Mouse (Mus musculus) kidney, adult 18-20 months (tissue): ENCODE measurements around the gene Pms2.

ENCODE experiments used
- DNase-seq: peaks from one replicate; pipeline ENCODE4 v3.0.0; 2021

The Pms2 gene

GRCm38 (mm10) chr5:143909417-143910400, at the start of gene Pms2, which contains the start of gene Aimp2:
Gene Pms2, plus strand, starts transcription at chr5:143909964.
Gene Aimp2, minus strand, starts transcription at chr5:143909847.
- DNase-seq: peak; percentile 96

GRCm38 (mm10) chr5:143871547-143872169, 38.1 kb upstream of the Pms2 start:
- no peak for DNase-seq

DNA sequence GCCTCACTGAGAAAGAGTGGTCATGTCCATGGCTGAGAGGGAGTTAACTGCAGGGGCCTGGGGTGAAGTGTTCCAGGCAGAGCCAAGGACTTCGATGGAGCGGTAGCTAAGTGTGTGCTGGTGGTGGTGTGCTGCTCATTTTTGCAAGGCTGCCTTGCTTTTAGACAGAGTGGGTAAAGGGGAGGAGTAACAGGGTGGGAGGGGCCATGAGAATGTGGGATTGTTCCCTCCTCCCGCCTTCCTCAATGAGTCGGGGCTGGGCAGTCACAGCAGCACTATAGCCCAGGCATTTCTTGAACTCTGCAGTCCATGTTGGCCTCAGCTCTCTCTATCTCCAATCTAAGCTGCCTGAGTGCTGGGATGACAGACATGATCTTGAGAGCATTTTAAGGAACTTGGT, 35.2 kb upstream of the Pms2 start:
- DNase-seq: no peak

DNA sequence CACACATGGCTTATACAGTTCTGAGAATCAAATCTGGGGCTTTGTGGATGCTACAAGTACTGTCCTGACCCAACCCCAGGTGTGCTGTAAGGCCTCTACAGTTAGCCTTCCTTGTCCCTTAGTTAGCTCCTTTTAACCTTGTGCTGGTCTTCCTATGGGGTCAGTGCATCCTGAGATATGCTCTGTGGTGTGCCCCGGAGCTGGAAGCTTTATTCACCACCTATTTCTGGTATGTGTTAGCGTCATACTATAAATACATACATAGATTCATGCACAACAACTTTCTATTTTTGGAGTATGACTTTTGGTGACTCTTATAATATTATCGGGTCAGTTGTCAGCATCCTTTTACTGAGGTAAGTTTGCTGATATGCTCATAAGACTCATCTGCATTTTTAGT, 24.5 kb upstream of the Pms2 start:
- DNase-seq: no peak

GRCm38 (mm10) chr5:143890741-143891140, 19.0 kb upstream of the Pms2 start:
- DNase-seq: no peak

- DNase-seq: no peak
Measured at GRCm38 (mm10) chr5:143892255-143892886, 17.4 kb upstream of the Pms2 start.

DNA sequence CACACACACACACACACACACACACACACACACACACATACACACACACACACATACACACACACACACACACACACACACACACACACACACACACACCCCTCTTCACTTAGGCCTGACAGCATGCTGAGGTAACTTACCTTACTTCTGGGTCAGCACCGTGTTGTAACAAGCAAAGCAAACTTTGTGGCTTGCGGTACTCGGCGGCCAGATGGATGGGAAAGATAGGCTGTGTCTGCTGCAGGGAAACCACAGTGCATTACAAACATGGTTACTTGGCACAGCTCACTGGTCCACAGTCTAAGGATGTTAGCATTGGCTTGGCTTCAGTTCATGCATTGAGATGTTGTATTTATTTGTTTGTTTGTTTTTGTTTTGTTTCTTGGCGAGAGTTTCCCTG, 16.4 kb upstream of the Pms2 start:
- no peak for DNase-seq

DNA sequence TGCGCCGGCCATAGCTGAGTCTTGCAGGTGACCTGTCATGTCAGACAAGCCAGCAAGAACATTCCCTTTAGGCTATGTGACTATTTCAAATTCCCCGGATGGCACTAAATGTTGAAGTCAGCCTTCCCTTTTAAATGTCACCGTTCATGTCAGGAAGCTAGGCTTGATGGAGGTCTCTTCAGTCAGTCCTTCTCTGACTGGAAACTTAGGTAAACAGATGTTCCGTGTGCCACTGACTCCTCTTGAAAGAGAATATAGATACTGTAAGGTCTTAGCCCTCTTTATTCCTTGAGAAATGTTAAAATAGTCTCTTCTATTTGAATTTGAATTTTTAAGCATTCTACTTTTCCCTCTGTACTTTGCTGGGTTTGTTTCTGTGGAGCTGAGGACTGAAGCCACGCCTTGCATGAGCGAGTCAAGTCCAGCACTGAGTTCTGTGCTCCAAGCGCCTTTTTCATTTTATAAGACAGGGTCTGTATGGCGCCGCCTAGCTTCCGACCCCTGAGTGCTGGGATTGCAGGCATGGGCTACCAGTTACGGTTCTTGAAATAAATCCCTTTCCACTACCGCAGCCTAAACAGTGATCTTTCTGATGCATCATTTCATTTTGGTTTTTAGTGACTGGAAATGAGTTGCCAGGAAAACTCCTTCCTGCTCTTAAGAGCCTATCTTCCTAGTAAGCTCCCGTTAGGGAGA, 12.0 kb upstream of the Pms2 start, which contains the start of gene Ankrd61:
TSS of gene Ankrd61 (minus strand) at position 51 of the 696 bp plus-strand sequence.
- no peak for DNase-seq

DNA sequence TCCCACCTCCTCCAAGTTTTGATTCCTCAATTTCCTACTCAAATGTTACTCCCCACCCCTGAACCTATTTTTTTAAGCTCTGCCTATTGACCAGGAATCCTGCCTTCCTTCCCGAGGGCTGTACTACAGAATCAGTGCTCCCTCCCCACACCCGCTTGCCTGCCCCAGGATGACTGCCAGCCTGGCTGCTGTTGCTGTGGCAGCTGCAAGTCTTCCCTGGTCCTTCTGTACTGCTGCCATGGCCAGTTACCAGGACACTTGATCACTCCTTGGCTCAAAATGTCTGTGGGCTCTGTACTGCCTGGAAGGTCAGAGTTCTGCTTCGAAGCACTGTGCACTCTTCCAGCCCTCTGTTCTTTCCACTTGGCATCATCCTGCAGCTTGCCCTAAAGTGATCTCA, 7.7 kb upstream of the Pms2 start:
- no peak for DNase-seq

DNA sequence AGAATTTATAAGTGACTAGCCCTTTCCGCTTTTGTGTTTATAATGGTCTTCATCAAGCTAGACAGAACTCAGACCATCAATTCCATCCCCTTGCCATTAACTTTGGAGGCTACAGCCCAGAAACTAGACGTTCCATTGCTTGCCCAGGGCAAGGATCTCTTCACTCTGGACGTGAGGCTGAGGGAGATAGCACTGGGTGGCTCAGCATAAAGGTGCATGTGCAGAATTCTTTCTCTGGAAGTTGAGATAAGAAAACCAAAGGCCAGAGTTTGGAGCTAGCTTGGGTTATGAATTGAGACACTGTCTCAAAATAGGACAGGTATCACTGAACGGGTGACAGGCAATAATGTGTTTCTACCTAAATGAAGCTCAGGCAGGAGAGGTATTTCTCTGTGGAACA, 6.0 kb upstream of the Pms2 start:
- no peak for DNase-seq

- DNase-seq: no peak
Measured at GRCm38 (mm10) chr5:143906429-143906828, 3.3 kb upstream of the Pms2 start.

DNA sequence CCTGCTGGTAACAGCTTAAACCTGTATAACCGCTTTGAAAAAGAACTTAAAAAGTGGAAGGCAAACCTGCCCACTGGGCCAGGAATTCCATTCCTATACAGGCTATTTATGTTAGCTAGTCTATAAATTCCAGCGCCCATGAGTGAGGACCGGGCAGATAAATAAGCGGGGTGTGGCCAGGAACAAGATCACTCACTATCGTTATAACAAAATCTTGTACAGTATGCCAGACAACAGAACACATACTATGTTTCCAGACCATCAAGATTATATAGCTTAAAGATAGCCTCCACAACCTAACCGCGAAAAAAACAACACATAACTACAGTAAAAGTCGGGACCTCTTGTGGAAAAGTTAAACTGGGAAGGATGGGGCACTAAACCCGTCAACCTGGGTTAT, 838 bp upstream of the Pms2 start:
- DNase-seq: no peak

- DNase-seq: no peak
Measured at GRCm38 (mm10) chr5:143916221-143916620, 6.5 kb downstream of the Pms2 start.

GRCm38 (mm10) chr5:143917418-143917817, 7.7 kb downstream of the Pms2 start:
- peak; percentile 73 for DNase-seq

DNA sequence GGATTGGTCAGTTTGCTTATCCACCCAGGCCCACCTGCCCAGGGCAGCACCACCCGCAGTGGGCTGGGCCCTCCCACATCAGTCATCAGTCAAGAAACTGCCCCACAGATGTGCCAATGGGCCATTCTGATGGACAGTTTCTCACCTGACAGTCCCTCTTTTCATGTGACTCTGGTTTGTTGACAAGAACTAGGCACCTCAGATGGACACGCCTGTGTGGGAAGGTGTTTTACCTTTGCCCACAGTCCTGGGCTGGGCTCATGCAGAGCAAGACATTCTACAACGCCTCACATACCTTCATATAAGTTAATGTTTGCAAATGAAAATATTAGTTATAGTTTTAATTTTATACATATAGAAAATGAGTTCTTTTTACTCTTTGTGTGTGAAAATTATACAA, 8.4 kb downstream of the Pms2 start:
- DNase-seq: no peak

DNA sequence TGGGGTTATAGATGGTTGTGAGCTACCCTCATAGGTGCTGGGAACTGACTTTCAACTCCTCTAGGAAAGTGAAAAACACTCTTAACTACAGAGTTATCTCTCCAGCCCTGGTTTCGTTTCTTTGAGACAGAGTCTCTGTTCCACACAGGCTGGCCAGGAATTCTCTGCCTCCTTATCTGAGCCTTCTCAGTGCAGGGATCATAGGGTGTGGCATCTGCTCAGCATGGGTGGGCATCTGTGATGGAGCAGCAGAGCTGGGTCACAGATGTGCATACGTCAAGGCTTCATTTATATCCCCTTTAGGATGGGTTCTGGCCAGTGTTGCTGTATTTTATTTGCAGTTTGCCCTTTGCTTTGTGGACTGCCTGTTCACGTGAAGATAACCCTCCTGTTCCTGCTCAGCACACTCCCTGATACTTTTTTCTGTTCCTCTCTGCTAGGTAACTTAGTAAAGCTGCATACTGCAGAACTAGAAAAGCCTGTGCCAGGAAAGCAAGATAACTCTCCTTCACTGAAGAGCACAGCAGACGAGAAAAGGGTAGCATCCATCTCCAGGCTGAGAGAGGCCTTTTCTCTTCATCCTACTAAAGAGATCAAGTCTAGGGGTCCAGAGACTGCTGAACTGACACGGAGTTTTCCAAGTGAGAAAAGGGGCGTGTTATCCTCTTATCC, 15.2 kb downstream of the Pms2 start:
- no peak for DNase-seq

DNA sequence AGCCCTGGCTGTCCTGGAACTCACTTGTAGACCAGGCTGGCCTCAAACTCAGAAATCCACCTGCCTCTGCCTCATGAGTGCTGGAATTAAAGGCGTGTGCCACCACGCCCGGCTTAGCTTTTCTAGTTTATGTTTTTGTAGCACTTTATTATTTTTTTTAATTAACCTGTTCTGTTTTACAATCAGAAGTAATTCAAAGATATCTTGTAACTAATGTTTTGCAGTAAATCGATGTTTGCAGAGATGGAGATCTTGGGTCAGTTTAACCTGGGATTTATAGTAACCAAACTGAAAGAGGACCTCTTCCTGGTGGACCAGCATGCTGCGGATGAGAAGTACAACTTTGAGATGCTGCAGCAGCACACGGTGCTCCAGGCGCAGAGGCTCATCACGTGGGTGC, 18.1 kb downstream of the Pms2 start, which contains the start of gene Gm42421:
TSS of gene Gm42421 (plus strand) at position 301 of the 400 bp plus-strand sequence.
- DNase-seq: no peak

- DNase-seq: no peak
Measured at GRCm38 (mm10) chr5:143929291-143929690, 19.5 kb downstream of the Pms2 start.

- no peak for DNase-seq
Measured at GRCm38 (mm10) chr5:143930656-143931055, 20.9 kb downstream of the Pms2 start.

DNA sequence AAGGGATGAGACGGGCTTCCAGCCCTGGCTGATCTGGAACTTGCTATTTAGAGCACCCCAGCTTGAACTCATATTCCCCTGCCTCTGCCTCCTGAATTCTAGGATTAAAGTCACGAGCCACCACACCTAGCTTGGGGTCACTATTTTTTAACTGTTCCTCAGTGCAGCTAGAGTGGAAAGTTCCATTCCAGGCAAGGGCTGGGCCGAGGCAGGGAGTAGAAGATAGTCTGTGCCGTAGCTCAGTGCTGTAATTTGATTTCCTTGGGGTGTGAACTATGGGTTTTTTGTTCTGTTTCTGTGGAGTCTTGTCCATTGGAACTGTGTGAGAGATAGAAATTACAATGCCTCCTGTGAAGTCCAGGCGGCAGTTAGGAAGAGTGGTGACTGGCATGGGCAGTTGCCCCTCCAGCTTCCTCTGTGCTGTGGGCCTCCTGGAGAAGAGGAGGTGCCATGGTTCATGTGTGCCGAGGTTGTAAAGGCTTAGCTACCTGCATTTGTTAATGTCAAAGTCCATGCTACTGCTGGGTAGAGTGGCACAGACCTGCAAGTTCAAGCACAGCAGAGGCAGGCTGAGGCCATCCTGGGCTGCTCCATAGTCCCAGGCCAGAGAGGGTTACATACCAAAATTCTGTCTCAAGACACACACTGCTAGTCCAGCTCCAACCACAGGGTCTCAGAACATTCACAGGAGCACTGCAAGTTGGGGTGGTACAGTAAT, 22.3 kb downstream of the Pms2 start:
- DNase-seq: no peak

DNA sequence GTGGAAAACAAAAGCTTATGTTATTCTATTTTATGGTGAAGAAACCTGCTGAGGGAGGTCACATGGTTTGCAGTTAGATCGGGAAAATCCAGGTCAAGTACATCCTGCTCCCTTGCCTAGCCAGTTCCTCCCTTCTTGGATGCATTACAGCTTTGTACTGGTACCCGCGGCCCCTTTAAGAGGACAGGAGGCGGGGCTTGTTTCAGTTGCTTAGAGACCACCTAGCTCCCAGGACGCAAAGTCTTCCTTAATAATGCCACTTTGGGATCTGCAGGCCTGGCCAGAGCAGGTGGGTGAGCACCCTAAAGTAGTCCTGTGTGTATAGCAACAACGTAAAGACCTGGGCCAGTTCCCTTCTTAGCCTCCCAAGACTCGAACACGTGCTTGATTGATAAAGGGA, 23.1 kb downstream of the Pms2 start, which contains the start of gene Rsph10b:
TSS of gene Rsph10b (plus strand) at position 205 of the 400 bp plus-strand sequence.
- DNase-seq: no peak
